Mouse (Mus musculus): ENCODE measurements around the gene Larp4b.

- TF ChIP-seq CTCF (IDR thresholded peaks at IDR 0.05; ENCODE audit: borderline replicate concordance, extremely low read depth, insufficient read depth, insufficient read length), result no peak
- TF ChIP-seq POLR2A (IDR thresholded peaks at IDR 0.05; ENCODE audit: borderline replicate concordance, extremely low read depth, insufficient read depth, insufficient read length, poor library complexity, severe bottlenecking), result no peak
These were observed 46.5 kb downstream of the Larp4b start for GRCm38 (mm10) chr13:9140204-9140603.
